Mouse (Mus musculus) forebrain, postnatal 0 days (tissue): ENCODE results near the gene Cnpy2. TPM values are rescaled to one million over a fixed set of nuclear protein-coding genes. Genes with fewer than 3 reads are reported as not detected.
A peak's percentile ranks its signal among the peaks of the same experiment; 100 is the strongest.

Experiments
- ATAC-seq: fragments of 200-750 bp; cut with Nextera tagmentation; 2 replicates; pipeline ENCODE4 v1.8.0; 2017; ENCODE audit warnings: mild to moderate bottlenecking, moderate library complexity
- DNase-seq: peaks from one replicate; pipeline ENCODE4 v3.0.0-alpha.2; 2015
- H3K27ac ChIP-seq: fragments of 300-500 bp; sonication (generic); 2 replicates; pipeline ENCODE4 v1.5.1; 2014; ENCODE audit warnings: low read depth, mild to moderate bottlenecking, antibody characterized with exemption, low read length, moderate library complexity, mixed read lengths
- H3K27me3 ChIP-seq: fragments of 300-500 bp; sonication (generic); 2 replicates; pipeline ENCODE4 v1.6.1; 2014; ENCODE audit warnings: mild to moderate bottlenecking, low read length, mixed read lengths; ENCODE audit not compliant: insufficient read depth
- H3K36me3 ChIP-seq: fragments of 300-500 bp; sonication (generic); 2 replicates; pipeline ENCODE4 v1.6.1; 2014; ENCODE audit warnings: mild to moderate bottlenecking, moderate library complexity; ENCODE audit not compliant: insufficient read depth
- H3K4me1 ChIP-seq: fragments of 300-500 bp; sonication (generic); 2 replicates; pipeline ENCODE4 v1.6.1; 2014; ENCODE audit warnings: antibody characterized with exemption; ENCODE audit not compliant: insufficient read depth
- H3K4me2 ChIP-seq: fragments of 300-500 bp; sonication (generic); 2 replicates; pipeline ENCODE4 v1.6.1; 2014; ENCODE audit warnings: low read depth, mild to moderate bottlenecking, moderate library complexity
- H3K4me3 ChIP-seq: fragments of 300-500 bp; sonication (generic); 2 replicates; pipeline ENCODE4 v1.5.1; 2014; ENCODE audit warnings: low read depth, low read length, mixed read lengths
- H3K9ac ChIP-seq: fragments of 300-500 bp; sonication (generic); 2 replicates; pipeline ENCODE4 v1.6.1; 2014; ENCODE audit warnings: mild to moderate bottlenecking
- H3K9me3 ChIP-seq: fragments of 300-500 bp; sonication (generic); 2 replicates; pipeline ENCODE4 v1.6.1; 2016; ENCODE audit warnings: low read length
- CTCF ChIP-seq: sonication (generic); IDR thresholded peaks from 2 replicates; pipeline ENCODE4 v1.5.1; 2016; ENCODE audit warnings: antibody characterized with exemption, control low read depth, low read depth
- WGBS: fragments of 180-500 bp; shearing (Covaris S2); extraction: QIAGEN DNeasy Blood & Tissue Kit; methylation state at CpG from one replicate; pipeline ENCODE4 v1.1.7; 2014; 5-methylcytosine and 5-hydroxymethylcytosine counted together
- polyA plus RNA-seq: library from polyadenylated mRNA; unstranded; fragments of >200 nt; fragmentation: Nextera tagmentation; extraction: Ambion mirVana; gene quantifications from 2 replicates; pipeline ENCODE4 v1.2.1, GENCODE M21; 2015
- total RNA-seq: library from RNA; depleted of rRNA; stranded (reverse); fragments of >200 nt; gene quantifications from 2 replicates; pipeline ENCODE4 v1.2.3, GENCODE M21; 2014; rRNA removed

The Cnpy2 gene
- total and polyA plus RNA-seq, 2 experiments from 2014 or later, result 57.5 to 179 TPM

- Histone ChIP-seq H3K4me2 (no peak overlapping the region), H3K9ac (no peak overlapping the region), H3K9me3 (no peaks in the 10 kb centered on the region), H3K4me3 (no peak overlapping the region), H3K4me1 (peaks cover 10% of the 10 kb centered on the region; the same call in 1 of the 2 replicates), H3K27ac (no peak overlapping the region), H3K36me3 (no peaks in the 10 kb centered on the region), H3K27me3 (no peaks in the 10 kb centered on the region)
- DNase-seq (no peak), ATAC-seq (no peak)
- 90% methylated on average over 6 of the region's 6 CpGs for WGBS
- no peak for TF ChIP-seq CTCF
These were observed 50.9 kb downstream of the Cnpy2 start for GRCm38 (mm10) chr10:128372989-128373748.

- H3K4me3 ChIP-seq, result no peak overlapping the region
- H3K9ac ChIP-seq, result no peak overlapping the region
- 0 out of 2 replicates have a peak, but pooled peaks have one; percentile 11 for TF ChIP-seq CTCF
- H3K4me2 ChIP-seq, result no peak overlapping the region
- H3K9me3 ChIP-seq, result no peaks in the 10 kb centered on the region
- WGBS, result 83% methylated on average over 6 of the region's 6 CpGs
- peaks cover 8% of the 10 kb centered on the region for H3K36me3 ChIP-seq
- peaks cover 19% of the 10 kb centered on the region; the same call in 1 of the 2 replicates for H3K4me1 ChIP-seq
- no peak overlapping the region for H3K27ac ChIP-seq
- H3K27me3 ChIP-seq, result no peaks in the 10 kb centered on the region
- no peak for ATAC-seq
- no peak for DNase-seq
These were observed 52.1 kb downstream of the Cnpy2 start for GRCm38 (mm10) chr10:128374393-128374792.

- TF ChIP-seq CTCF, result no peak
- DNase-seq (no peak), ATAC-seq (no peak)
- peaks cover 19% of the 10 kb centered on the region; the same call in 1 of the 2 replicates for H3K4me1 ChIP-seq
- H3K36me3 ChIP-seq, result peaks cover 20% of the 10 kb centered on the region
- peak overlapping the region; percentile 92 for H3K9ac ChIP-seq
- WGBS, result 40% methylated on average over 4 of the region's 4 CpGs
- peak overlapping the region; percentile 75 for H3K4me3 ChIP-seq
- no peaks in the 10 kb centered on the region for H3K9me3 ChIP-seq
- H3K27ac ChIP-seq, result peak overlapping the region; percentile 93
- no peaks in the 10 kb centered on the region for H3K27me3 ChIP-seq
- peak overlapping the region; percentile 80 for H3K4me2 ChIP-seq
These were observed 53.8 kb downstream of the Cnpy2 start for GRCm38 (mm10) chr10:128376099-128376454.

GRCm38 (mm10) chr10:128376455-128377211 lies 54.4 kb downstream of the Cnpy2 start, which contains the start of gene Ankrd52:
Ankrd52 (plus strand) TSS chr10:128377115.
- Histone ChIP-seq H3K9ac (peak within 1 kb of the TSS; percentile 92), H3K27me3 (no peaks in the 10 kb centered on the region), H3K4me3 (peak within 1 kb of the TSS; percentile 75), H3K4me1 (peaks cover 19% of the 10 kb centered on the region; the same call in 1 of the 2 replicates), H3K36me3 (peaks cover 24% of the 10 kb centered on the region), H3K27ac (peak within 1 kb of the TSS; percentile 93), H3K9me3 (no peaks in the 10 kb centered on the region), H3K4me2 (peak within 1 kb of the TSS; percentile 80)
- ATAC-seq, result peak; percentile 91
- WGBS, result under 1% methylated on average over 53 of the region's 73 CpGs
- peak; percentile 86 for DNase-seq
- TF ChIP-seq CTCF, result peak; percentile 50

Other genes starting within 250 kb of the Cnpy2 start
- gene Atp5b, start 239.2 kb upstream of the Cnpy2 start, total RNA-seq, result 2,470 and 2,914 TPM in 2 replicates
- 2,164 and 2,181 TPM in 2 replicates for gene Atp5b, start 239.2 kb upstream of the Cnpy2 start, polyA plus RNA-seq
- 9.3 and 10.0 TPM in 2 replicates for gene Baz2a, start 230.9 kb upstream of the Cnpy2 start, total RNA-seq
- gene Baz2a, start 230.9 kb upstream of the Cnpy2 start, polyA plus RNA-seq, result 3.8 and 7.0 TPM in 2 replicates
- 6.3 and 9.9 TPM in 2 replicates for gene Rbms2, start 142.2 kb upstream of the Cnpy2 start, total RNA-seq
- gene Rbms2, start 142.2 kb upstream of the Cnpy2 start, polyA plus RNA-seq, result 4.7 and 5.6 TPM in 2 replicates
- 1.00 and 2.1 TPM in 2 replicates for gene Gls2, start 128.0 kb upstream of the Cnpy2 start, total RNA-seq
- 1.1 and 1.2 TPM in 2 replicates for gene Gls2, start 128.0 kb upstream of the Cnpy2 start, polyA plus RNA-seq
- 20.7 and 20.8 TPM in 2 replicates for gene Spryd4, start 110.7 kb upstream of the Cnpy2 start, total RNA-seq
- gene Spryd4, start 110.7 kb upstream of the Cnpy2 start, polyA plus RNA-seq, result 19.6 and 22.7 TPM in 2 replicates
- 0.05 TPM in 1 of 2 replicates, not detected in the other for gene Mip, start 96.6 kb upstream of the Cnpy2 start, total RNA-seq
- not detected in 2 replicates for gene Mip, start 96.6 kb upstream of the Cnpy2 start, polyA plus RNA-seq
- gene Timeless, start 90.4 kb upstream of the Cnpy2 start, total RNA-seq, result 9.3 and 11.7 TPM in 2 replicates
- 7.7 and 9.9 TPM in 2 replicates for gene Timeless, start 90.4 kb upstream of the Cnpy2 start, polyA plus RNA-seq
- gene Apon, start 68.4 kb upstream of the Cnpy2 start, total RNA-seq, result not detected in 2 replicates
- not detected in 2 replicates for gene Apon, start 68.4 kb upstream of the Cnpy2 start, polyA plus RNA-seq
- 0.38 and 0.54 TPM in 2 replicates for gene Apof, start 53.8 kb upstream of the Cnpy2 start, total RNA-seq
- 0.12 and 0.26 TPM in 2 replicates for gene Apof, start 53.8 kb upstream of the Cnpy2 start, polyA plus RNA-seq
- 7.2 and 8.1 TPM in 2 replicates for gene Stat2, start 51.9 kb upstream of the Cnpy2 start, total RNA-seq
- 6.8 and 10.3 TPM in 2 replicates for gene Stat2, start 51.9 kb upstream of the Cnpy2 start, polyA plus RNA-seq
- 0.31 TPM in 1 of 2 replicates, not detected in the other for gene Il23a, start 23.7 kb upstream of the Cnpy2 start, total RNA-seq
- not detected in 2 replicates for gene Il23a, start 23.7 kb upstream of the Cnpy2 start, polyA plus RNA-seq
- 14.9 and 20.0 TPM in 2 replicates for gene Pan2, start 19.1 kb upstream of the Cnpy2 start, total RNA-seq
- gene Pan2, start 19.1 kb upstream of the Cnpy2 start, polyA plus RNA-seq, result 9.6 and 11.9 TPM in 2 replicates
- gene Cs, start 15.3 kb downstream of the Cnpy2 start, total RNA-seq, result 205 and 250 TPM in 2 replicates
- 203 and 255 TPM in 2 replicates for gene Cs, start 15.3 kb downstream of the Cnpy2 start, polyA plus RNA-seq
- 34.0 and 41.6 TPM in 2 replicates for gene Coq10a, start 46.5 kb downstream of the Cnpy2 start, total RNA-seq
- 48.2 and 50.0 TPM in 2 replicates for gene Coq10a, start 46.5 kb downstream of the Cnpy2 start, polyA plus RNA-seq
- gene Ankrd52, start 54.7 kb downstream of the Cnpy2 start, total RNA-seq, result 22.3 and 32.6 TPM in 2 replicates
- gene Ankrd52, start 54.7 kb downstream of the Cnpy2 start, polyA plus RNA-seq, result 4.7 and 7.7 TPM in 2 replicates
- 0.24 and 0.69 TPM in 2 replicates for gene Slc39a5, start 78.8 kb downstream of the Cnpy2 start, total RNA-seq
- 0.10 and 0.42 TPM in 2 replicates for gene Slc39a5, start 78.8 kb downstream of the Cnpy2 start, polyA plus RNA-seq
- gene Nabp2, start 89.0 kb downstream of the Cnpy2 start, total RNA-seq, result 82.2 and 90.1 TPM in 2 replicates
- 158 and 159 TPM in 2 replicates for gene Nabp2, start 89.0 kb downstream of the Cnpy2 start, polyA plus RNA-seq
- gene Rnf41, start 89.2 kb downstream of the Cnpy2 start, total RNA-seq, result 118 and 129 TPM in 2 replicates
- gene Rnf41, start 89.2 kb downstream of the Cnpy2 start, polyA plus RNA-seq, result 95.9 and 108 TPM in 2 replicates
- 197 and 223 TPM in 2 replicates for gene Smarcc2, start 136.8 kb downstream of the Cnpy2 start, total RNA-seq
- gene Smarcc2, start 136.8 kb downstream of the Cnpy2 start, polyA plus RNA-seq, result 117 and 134 TPM in 2 replicates
- 694 and 855 TPM in 2 replicates for gene Myl6, start 171.7 kb downstream of the Cnpy2 start, total RNA-seq
- gene Myl6, start 171.7 kb downstream of the Cnpy2 start, polyA plus RNA-seq, result 844 and 972 TPM in 2 replicates
- gene Myl6b, start 176.2 kb downstream of the Cnpy2 start, total RNA-seq, result 23.7 and 31.4 TPM in 2 replicates
- gene Myl6b, start 176.2 kb downstream of the Cnpy2 start, polyA plus RNA-seq, result 4.5 and 4.8 TPM in 2 replicates
- gene Esyt1, start 203.4 kb downstream of the Cnpy2 start, total RNA-seq, result 9.9 and 14.8 TPM in 2 replicates
- gene Esyt1, start 203.4 kb downstream of the Cnpy2 start, polyA plus RNA-seq, result 4.4 and 5.3 TPM in 2 replicates
- gene Zc3h10, start 225.3 kb downstream of the Cnpy2 start, total RNA-seq, result 15.0 and 20.6 TPM in 2 replicates
- 12.7 and 12.8 TPM in 2 replicates for gene Zc3h10, start 225.3 kb downstream of the Cnpy2 start, polyA plus RNA-seq
- 877 and 1,605 TPM in 2 replicates for gene Rpl41, start 226.8 kb downstream of the Cnpy2 start, total RNA-seq
- 2,439 and 3,234 TPM in 2 replicates for gene Rpl41, start 226.8 kb downstream of the Cnpy2 start, polyA plus RNA-seq
- gene Pa2g4, start 243.5 kb downstream of the Cnpy2 start, total RNA-seq, result 119 and 122 TPM in 2 replicates
- 128 and 135 TPM in 2 replicates for gene Pa2g4, start 243.5 kb downstream of the Cnpy2 start, polyA plus RNA-seq